27 mouse cellular contexts compared by ENCODE assay signal in genomic region chr2:140214519-140215027, GRCm38 (mm10).
"Had no signal": no experiment of that assay in that cellular context is flagged by ENCODE, and none has a peak within 500 bp of the region (broad histone marks: within the 10 kb centered on the region; RNA-seq: fewer than 3 reads in every experiment).

No protein-coding gene starts in this region.

- H3K9ac ChIP-seq: hindbrain, embryonic 12.5 days; hindbrain, embryonic 14.5 days; kidney, embryonic 15.5 days; limb, embryonic 12.5 days; liver, embryonic 13.5 days; liver, embryonic 15.5 days; liver, postnatal 0 days had no signal

- H3K4me1 ChIP-seq: hindbrain, embryonic 10.5 days; hindbrain, embryonic 12.5 days; kidney, embryonic 15.5 days; limb, embryonic 10.5 days; limb, embryonic 12.5 days; liver, embryonic 13.5 days; liver, embryonic 15.5 days had no signal

- DNase-seq: gastrocnemius, adult 2 months; gastrocnemius, postnatal 10 days; gastrocnemius, postnatal 25 days; heart, adult 2 months; heart, postnatal 10 days; heart, postnatal 4 days; kidney, adult 11 months; kidney, adult 2 months; kidney, adult 9 months; kidney, postnatal 25 days; kidney, postnatal 4 days; liver; liver, embryonic 13.5 days; liver, postnatal 0 days had no signal

- H3K27ac ChIP-seq: gastrocnemius, adult 2 months; heart, adult 2 months; hindbrain, embryonic 10.5 days; hindbrain, embryonic 12.5 days; hindbrain, embryonic 14.5 days; hindbrain, postnatal 0 days; kidney, embryonic 15.5 days; kidney, postnatal 0 days; left cerebral cortex, adult 2 months; limb, embryonic 10.5 days; limb, embryonic 12.5 days; liver, embryonic 13.5 days; liver, embryonic 15.5 days had no signal

- H3K27me3 ChIP-seq: hindbrain, embryonic 12.5 days; kidney, embryonic 15.5 days; limb, embryonic 12.5 days; liver, embryonic 13.5 days; liver, embryonic 15.5 days had no signal

- H3K4me3 ChIP-seq: gastrocnemius, adult 2 months; heart, adult 2 months; hindbrain, embryonic 10.5 days; hindbrain, embryonic 12.5 days; kidney, embryonic 15.5 days; left cerebral cortex, adult 2 months; limb, embryonic 10.5 days; limb, embryonic 12.5 days; liver, embryonic 13.5 days; liver, embryonic 15.5 days had no signal

- ATAC-seq: hindbrain, postnatal 0 days; intestine, embryonic 16.5 days; liver, postnatal 0 days had no signal

- H3K4me2 ChIP-seq: heart, embryonic 11.5 days; hindbrain, embryonic 12.5 days; hindbrain, embryonic 14.5 days; kidney, embryonic 15.5 days; limb, embryonic 12.5 days; liver, embryonic 11.5 days; liver, embryonic 13.5 days; liver, embryonic 15.5 days had no signal

- H3K36me3 ChIP-seq: hindbrain, embryonic 10.5 days; hindbrain, embryonic 12.5 days; kidney, embryonic 15.5 days; limb, embryonic 10.5 days; limb, embryonic 12.5 days; liver, embryonic 13.5 days; liver, embryonic 15.5 days had no signal

- H3K9me3 ChIP-seq: hindbrain, embryonic 10.5 days; hindbrain, embryonic 12.5 days; kidney, embryonic 15.5 days; limb, embryonic 10.5 days; limb, embryonic 12.5 days; liver, embryonic 13.5 days; liver, embryonic 15.5 days had no signal
